Mouse (Mus musculus): Measurements from ENCODE around the gene Stap2. TPM values are rescaled to one million over a fixed set of nuclear protein-coding genes. Genes with fewer than 3 reads are reported as not detected.

The Stap2 gene
- polyA plus RNA-seq, 1 experiment from 2014 or later, result 4.9 TPM

DNA sequence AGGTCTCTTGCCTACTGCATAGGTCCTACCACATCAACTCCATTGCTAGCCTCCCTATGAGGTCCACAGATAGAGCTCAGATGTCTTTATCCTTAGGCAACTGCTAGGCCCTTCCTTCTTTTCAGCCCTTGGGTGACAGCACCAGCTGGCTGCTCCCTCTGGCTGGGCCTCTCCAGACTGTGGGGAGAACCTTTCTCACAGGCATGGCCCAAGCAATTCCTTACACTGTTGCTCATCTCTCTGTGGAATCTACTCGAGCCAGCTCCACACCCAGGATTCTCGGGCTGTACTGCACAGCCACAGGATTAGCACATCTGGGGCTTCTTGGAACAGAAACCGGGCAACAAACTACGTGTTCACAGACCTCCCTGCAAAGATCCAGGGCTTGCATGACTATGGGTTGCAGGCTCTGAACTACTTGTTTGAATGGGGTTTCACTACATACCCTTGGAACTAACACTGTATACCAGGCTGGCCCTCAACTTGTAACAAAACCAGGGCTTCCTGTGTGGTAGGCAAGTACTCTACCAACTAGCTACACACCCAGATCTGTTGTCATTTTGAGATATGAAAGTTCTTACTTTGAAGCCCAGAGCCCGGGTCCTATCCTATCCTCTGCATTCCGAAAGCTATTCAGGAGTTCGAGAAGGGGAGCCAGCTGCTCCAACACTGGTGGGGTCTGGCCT lies 28.8 kb upstream of the Stap2 start:
- Histone ChIP-seq H3K27me3 (no peaks in the 10 kb centered on the region), H3K4me2 (replicated peaks) (no peak overlapping the region), H3K9ac (replicated peaks) (no peak overlapping the region), H3K27ac (replicated peaks) (no peak overlapping the region), H3K4me3 (no peak overlapping the region), H3K9me3 (no peaks in the 10 kb centered on the region), H3K4me1 (peaks cover 29% of the 10 kb centered on the region), H3K36me3 (peaks cover 12% of the 10 kb centered on the region)
- 93% methylated on average over 7 of the region's 7 CpGs for WGBS
- ATAC-seq (replicated peaks), result no peak

DNA sequence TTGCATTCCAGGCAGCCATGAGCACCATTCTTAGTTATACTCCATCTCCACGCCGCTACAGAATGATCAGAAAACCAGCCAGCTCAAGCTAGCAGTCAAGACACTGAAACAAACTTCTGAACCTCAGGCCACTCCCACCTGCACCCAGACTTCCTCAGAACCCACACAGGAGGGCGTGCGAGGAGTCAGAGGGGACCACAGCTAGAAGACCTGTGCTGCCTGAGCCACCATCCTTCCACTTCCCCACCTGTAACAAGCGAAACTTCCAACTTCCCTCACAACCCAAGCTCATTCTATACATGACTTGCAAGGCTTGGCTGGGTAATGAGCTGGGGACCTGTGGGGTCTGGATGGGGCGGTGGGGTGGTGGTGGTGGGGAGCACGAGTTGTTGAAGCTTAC lies 27.4 kb upstream of the Stap2 start:
- Histone ChIP-seq H3K4me3 (no peak overlapping the region), H3K4me1 (peaks cover 29% of the 10 kb centered on the region), H3K36me3 (peaks cover 16% of the 10 kb centered on the region), H3K9ac (replicated peaks) (no peak overlapping the region), H3K27ac (replicated peaks) (no peak overlapping the region), H3K4me2 (replicated peaks) (no peak overlapping the region), H3K9me3 (no peaks in the 10 kb centered on the region), H3K27me3 (no peaks in the 10 kb centered on the region)
- ATAC-seq (replicated peaks), result no peak
- WGBS, result 81% methylated on average over 7 of the region's 7 CpGs

DNA sequence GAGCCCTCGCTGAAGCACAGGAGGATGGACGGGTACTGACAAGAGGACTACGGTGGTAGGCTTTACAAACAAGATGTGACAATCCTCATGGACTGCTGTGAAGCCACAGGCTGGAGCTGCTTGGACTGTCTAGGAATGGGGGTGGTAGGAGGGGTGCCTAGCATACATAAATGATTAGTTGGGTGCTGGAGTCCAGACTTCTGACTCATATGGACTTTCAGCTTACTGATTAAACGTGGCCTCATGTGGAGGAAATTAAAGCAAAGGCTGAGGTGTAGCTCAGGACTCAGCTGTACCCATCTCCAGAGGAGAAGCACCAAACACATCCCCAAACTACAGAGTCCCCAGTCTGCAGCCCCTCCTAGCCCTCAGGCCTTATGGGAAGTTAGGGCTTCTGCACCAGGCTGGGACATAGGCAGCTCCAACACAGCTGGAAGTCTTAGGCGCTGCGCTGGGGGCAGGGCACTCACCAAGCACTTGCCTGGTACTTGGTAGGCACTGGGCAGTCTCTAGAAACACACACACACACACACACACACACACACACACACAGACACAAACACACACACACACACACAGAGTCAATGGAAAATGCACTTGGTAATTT lies 26.8 kb upstream of the Stap2 start:
- H3K4me2 ChIP-seq (replicated peaks), result no peak overlapping the region
- peaks cover 16% of the 10 kb centered on the region for H3K36me3 ChIP-seq
- 79% methylated on average over 6 of the region's 6 CpGs for WGBS
- no peaks in the 10 kb centered on the region for H3K27me3 ChIP-seq
- H3K4me3 ChIP-seq, result no peak overlapping the region
- H3K27ac ChIP-seq (replicated peaks), result no peak overlapping the region
- peaks cover 29% of the 10 kb centered on the region for H3K4me1 ChIP-seq
- H3K9me3 ChIP-seq, result no peaks in the 10 kb centered on the region
- H3K9ac ChIP-seq (replicated peaks), result no peak overlapping the region
- no peak for ATAC-seq (replicated peaks)

DNA sequence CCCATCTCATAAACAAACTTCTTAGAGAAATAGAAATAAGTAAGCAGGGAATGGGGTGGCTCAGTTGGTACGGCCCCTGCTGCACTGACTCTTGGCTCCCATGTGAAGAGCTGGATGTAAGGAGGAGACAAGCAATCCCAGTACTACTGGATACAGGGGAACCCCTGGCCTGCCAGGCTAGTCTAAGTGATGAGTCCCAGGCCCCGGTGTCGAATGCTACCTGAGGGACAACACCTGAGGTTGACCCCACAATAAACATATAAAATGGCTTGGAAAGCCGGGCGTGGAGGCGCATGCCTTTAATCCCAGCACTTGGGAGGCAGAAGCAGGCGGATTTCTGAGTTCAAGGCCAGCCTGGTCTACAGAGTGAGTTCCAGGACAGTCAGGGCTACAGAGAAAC lies 26.0 kb upstream of the Stap2 start:
- WGBS, result 91% methylated on average over 7 of the region's 7 CpGs
- no peaks in the 10 kb centered on the region for H3K9me3 ChIP-seq
- H3K27ac ChIP-seq (replicated peaks), result no peak overlapping the region
- no peak overlapping the region for H3K4me2 ChIP-seq (replicated peaks)
- ATAC-seq (replicated peaks), result no peak
- H3K4me3 ChIP-seq, result no peak overlapping the region
- H3K4me1 ChIP-seq, result peaks cover 24% of the 10 kb centered on the region
- peaks cover 16% of the 10 kb centered on the region for H3K36me3 ChIP-seq
- H3K9ac ChIP-seq (replicated peaks), result no peak overlapping the region
- H3K27me3 ChIP-seq, result no peaks in the 10 kb centered on the region

DNA sequence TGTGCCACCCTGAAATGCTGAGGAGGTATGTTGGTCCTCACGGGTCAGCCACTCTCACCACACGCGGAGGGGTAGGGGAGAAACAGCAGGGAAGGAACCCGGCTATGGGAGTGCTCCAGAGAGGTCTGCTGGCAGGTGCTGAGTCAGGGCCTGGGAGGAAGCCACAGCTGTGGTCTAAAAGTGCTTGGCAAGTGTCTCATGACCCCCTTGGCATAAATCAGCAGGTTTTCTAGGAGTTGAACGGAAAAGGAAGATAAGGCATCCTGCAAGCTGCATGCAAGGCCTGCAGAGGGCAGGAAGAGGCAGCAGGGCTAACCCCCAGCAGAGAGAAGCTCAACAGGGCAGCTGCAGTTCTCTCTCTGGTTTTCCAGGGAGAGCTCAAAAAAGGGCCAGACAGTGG lies 25.5 kb upstream of the Stap2 start:
- Histone ChIP-seq H3K4me1 (peaks cover 23% of the 10 kb centered on the region), H3K27ac (replicated peaks) (no peak overlapping the region), H3K4me3 (no peak overlapping the region), H3K36me3 (peaks cover 16% of the 10 kb centered on the region), H3K9ac (replicated peaks) (no peak overlapping the region), H3K27me3 (no peaks in the 10 kb centered on the region), H3K4me2 (replicated peaks) (no peak overlapping the region), H3K9me3 (no peaks in the 10 kb centered on the region)
- no peak for ATAC-seq (replicated peaks)
- 76% methylated on average over 5 of the region's 5 CpGs for WGBS

DNA sequence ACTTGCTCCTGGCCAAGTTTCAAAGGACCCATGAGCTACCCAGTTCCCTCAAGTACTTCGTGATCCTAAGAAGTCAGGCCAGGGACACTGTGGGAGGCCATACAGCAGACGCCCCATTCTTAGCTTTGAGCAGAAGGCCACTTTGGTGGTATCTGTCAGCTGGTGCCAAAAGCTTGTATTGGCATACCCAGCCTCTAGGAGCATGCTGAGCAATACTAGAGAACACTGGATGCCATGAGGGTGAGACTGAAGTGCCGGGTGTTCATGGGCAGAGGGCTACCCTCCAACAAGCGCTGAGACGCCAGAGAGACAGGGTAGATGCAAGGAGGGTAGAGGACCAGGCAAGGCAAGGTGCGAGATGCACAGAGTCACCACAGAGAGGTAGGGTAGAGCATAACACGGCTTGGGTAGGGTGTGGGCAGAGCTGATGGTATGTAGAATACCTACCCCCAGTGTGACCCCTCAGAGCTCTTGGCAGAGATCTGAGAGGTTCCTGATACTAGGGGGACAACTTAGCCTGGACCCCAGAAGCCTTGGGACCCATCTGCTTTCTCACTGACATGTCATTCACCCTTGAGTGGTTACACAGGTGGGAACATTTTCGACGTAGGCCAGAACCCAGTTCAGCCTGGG lies 25.0 kb upstream of the Stap2 start:
- no peak overlapping the region for H3K4me3 ChIP-seq
- peaks cover 16% of the 10 kb centered on the region for H3K36me3 ChIP-seq
- no peak overlapping the region for H3K4me2 ChIP-seq (replicated peaks)
- H3K9ac ChIP-seq (replicated peaks), result no peak overlapping the region
- no peaks in the 10 kb centered on the region for H3K9me3 ChIP-seq
- 88% methylated on average over 9 of the region's 9 CpGs for WGBS
- no peaks in the 10 kb centered on the region for H3K27me3 ChIP-seq
- no peak overlapping the region for H3K27ac ChIP-seq (replicated peaks)
- H3K4me1 ChIP-seq, result peaks cover 17% of the 10 kb centered on the region
- no peak for ATAC-seq (replicated peaks)

DNA sequence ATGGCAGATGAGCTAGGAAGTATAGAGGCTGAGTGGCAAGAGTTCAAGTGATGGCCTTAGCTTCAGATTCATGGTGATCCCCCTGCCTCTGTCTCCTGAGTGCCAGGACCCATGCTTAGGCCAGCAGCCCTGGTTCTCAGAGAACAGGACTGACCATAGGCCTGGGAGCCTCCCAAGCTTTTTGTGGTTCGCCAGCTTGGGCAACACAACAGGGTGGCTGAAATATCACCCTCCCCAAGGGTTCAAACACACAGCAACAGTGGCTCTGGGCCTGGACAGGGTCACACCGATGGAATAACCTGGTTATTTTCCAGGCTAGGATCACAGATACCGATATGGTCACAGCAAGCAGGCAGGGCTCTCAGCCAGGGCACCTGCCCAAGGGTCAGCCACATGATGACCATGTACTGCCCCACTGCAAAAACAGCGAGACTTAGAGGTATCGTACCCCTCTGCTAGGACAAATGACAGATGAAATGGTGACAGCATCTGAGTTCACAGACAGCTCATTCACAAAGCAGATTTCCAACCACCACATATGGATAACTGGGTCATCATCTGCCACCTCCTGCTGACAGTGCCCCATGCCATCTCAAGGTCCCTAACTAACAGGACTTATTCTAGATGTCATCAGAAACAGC lies 22.5 kb upstream of the Stap2 start:
- no peak overlapping the region for H3K4me2 ChIP-seq (replicated peaks)
- peaks cover 7% of the 10 kb centered on the region; the same call in 1 of the 2 replicates for H3K4me1 ChIP-seq
- H3K27ac ChIP-seq (replicated peaks), result no peak overlapping the region
- H3K9me3 ChIP-seq, result no peaks in the 10 kb centered on the region
- no peak for ATAC-seq (replicated peaks)
- no peaks in the 10 kb centered on the region for H3K27me3 ChIP-seq
- H3K4me3 ChIP-seq, result no peak overlapping the region
- H3K36me3 ChIP-seq, result peaks cover 4% of the 10 kb centered on the region; the same call in 1 of the 2 replicates
- no peak overlapping the region for H3K9ac ChIP-seq (replicated peaks)
- 88% methylated on average over 5 of the region's 5 CpGs for WGBS

DNA sequence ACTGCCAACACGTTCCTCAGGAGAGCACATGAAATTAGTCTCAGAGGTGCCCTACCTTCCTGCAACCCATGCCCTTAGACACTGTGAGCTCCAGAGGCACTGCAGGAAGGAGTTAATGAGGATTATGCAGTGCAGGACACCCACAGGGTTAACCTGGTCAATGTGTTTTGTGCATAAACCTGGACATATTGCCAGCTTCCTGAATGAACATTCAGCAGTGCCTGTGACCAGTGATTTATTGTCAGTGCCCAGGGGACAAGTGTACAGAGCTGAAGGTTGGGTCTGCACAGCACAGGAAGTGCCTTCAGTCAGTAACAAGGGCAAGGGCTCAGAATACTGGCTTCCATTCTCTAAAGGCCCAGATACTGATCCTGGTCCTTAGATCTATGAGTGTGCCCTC lies 21.5 kb upstream of the Stap2 start:
- peaks cover 9% of the 10 kb centered on the region for H3K4me1 ChIP-seq
- H3K36me3 ChIP-seq, result peaks cover 4% of the 10 kb centered on the region; the same call in 1 of the 2 replicates
- no peak overlapping the region for H3K27ac ChIP-seq (replicated peaks)
- no peak for ATAC-seq (replicated peaks)
- no peaks in the 10 kb centered on the region for H3K9me3 ChIP-seq
- H3K4me3 ChIP-seq, result no peak overlapping the region
- H3K9ac ChIP-seq (replicated peaks), result no peak overlapping the region
- H3K4me2 ChIP-seq (replicated peaks), result no peak overlapping the region
- WGBS, result 74% methylated on average over 1 of the region's 1 CpGs
- H3K27me3 ChIP-seq, result no peaks in the 10 kb centered on the region

DNA sequence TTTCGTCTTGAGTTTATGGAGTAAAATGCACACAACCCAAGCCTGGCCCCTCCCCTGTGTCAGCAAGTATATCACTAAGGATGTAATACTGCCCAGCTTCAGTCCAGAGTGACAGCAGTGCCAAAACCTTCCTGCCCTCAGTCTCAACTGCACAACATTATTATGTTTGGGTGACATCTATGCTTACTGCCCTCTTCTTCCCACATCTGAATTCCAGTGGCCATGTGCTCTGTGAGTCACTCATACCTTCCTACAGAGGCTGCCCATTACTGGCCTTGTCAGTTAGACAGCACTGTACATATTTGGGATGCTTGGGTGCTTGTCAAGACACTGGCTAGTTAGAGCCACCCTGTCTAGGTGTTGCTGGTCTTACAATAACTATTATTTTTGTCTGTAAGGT lies 20.9 kb upstream of the Stap2 start:
- no peaks in the 10 kb centered on the region for H3K27me3 ChIP-seq
- no peak overlapping the region for H3K27ac ChIP-seq (replicated peaks)
- no peak for ATAC-seq (replicated peaks)
- peaks cover 12% of the 10 kb centered on the region for H3K4me1 ChIP-seq
- WGBS, result 88% methylated on average over 1 of the region's 1 CpGs
- H3K36me3 ChIP-seq, result peaks cover 4% of the 10 kb centered on the region; the same call in 1 of the 2 replicates
- no peak overlapping the region for H3K4me2 ChIP-seq (replicated peaks)
- H3K9ac ChIP-seq (replicated peaks), result no peak overlapping the region
- no peaks in the 10 kb centered on the region for H3K9me3 ChIP-seq
- H3K4me3 ChIP-seq, result no peak overlapping the region

DNA sequence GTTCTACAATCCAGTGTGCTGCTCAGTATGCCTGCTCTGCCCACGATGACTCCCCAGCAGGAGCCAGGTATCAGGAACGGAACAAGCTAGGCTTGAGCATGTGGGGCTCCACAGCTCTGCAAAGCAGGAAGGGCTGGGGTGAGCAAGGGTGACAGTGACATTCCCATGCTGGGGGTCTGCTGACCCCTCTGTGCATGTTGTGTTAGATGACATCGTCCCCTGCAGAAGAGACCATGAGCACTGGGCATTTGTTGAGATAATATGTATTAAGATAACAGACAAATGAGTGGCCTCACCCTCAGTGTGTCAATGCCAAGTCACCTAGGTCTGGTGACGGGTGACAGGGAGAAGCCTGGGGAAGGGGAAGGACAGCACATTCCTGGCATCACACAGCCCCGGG lies 19.5 kb upstream of the Stap2 start:
- ATAC-seq (replicated peaks), result no peak
- peaks cover 12% of the 10 kb centered on the region for H3K4me1 ChIP-seq
- H3K4me2 ChIP-seq (replicated peaks), result no peak overlapping the region
- no peak overlapping the region for H3K4me3 ChIP-seq
- WGBS, result 78% methylated on average over 5 of the region's 5 CpGs
- H3K27ac ChIP-seq (replicated peaks), result no peak overlapping the region
- no peaks in the 10 kb centered on the region for H3K27me3 ChIP-seq
- H3K36me3 ChIP-seq, result peaks cover 4% of the 10 kb centered on the region; the same call in 1 of the 2 replicates
- H3K9me3 ChIP-seq, result no peaks in the 10 kb centered on the region
- no peak overlapping the region for H3K9ac ChIP-seq (replicated peaks)

DNA sequence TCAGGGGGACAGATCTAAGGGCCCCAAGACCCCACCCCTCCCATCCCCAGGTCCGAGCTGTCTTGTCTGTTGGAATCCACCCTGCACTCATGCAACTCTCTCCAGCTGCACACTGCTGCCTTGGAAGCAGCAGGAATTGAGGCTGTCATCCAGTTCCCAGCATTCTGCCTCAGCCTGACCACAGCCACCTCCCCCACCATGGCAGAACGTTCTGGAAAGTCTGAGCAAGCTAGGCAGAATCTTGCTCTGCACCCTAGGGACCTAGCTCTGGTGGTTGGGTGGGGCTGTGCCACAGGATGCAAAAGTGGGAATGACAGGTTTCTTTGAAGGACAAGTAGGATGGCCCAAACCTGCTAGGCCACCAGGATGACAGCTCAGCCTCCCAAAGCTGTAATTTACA lies 19.1 kb upstream of the Stap2 start:
- Histone ChIP-seq H3K4me3 (no peak overlapping the region), H3K9ac (replicated peaks) (no peak overlapping the region), H3K4me1 (peaks cover 12% of the 10 kb centered on the region), H3K4me2 (replicated peaks) (no peak overlapping the region), H3K36me3 (peaks cover 7% of the 10 kb centered on the region), H3K27ac (replicated peaks) (no peak overlapping the region), H3K9me3 (no peaks in the 10 kb centered on the region), H3K27me3 (no peaks in the 10 kb centered on the region)
- 82% methylated on average over 2 of the region's 2 CpGs for WGBS
- no peak for ATAC-seq (replicated peaks)

DNA sequence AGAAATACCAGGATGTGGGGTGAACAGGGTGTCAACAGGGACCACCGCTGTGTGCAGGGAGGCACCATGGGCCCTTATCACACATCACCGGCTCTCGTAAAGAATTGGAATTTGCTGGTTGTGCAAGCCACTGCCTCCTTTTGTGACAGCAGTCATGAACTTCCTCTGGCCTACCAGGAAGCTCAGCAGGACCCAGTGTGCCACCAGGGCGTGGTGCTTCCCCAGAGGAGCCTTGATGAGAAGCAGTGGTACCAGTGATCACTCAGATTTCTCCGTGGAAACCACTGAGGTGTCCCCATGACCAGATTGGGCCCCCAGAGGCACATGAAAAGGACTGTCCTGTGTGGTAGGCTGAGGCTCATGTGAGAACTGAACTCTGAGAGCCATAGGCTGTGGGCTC lies 18.0 kb upstream of the Stap2 start:
- Histone ChIP-seq H3K9ac (replicated peaks) (no peak overlapping the region), H3K4me1 (peaks cover 12% of the 10 kb centered on the region), H3K27me3 (no peaks in the 10 kb centered on the region), H3K4me3 (no peak overlapping the region), H3K4me2 (replicated peaks) (no peak overlapping the region), H3K9me3 (no peaks in the 10 kb centered on the region), H3K27ac (replicated peaks) (no peak overlapping the region), H3K36me3 (peaks cover 13% of the 10 kb centered on the region)
- ATAC-seq (replicated peaks), result no peak
- 82% methylated on average over 5 of the region's 5 CpGs for WGBS
